ENCODE assay signal across 18 mouse cellular contexts in genomic region chr16:42294481-42294880, GRCm38 (mm10). TPM values are rescaled to one million over a fixed set of nuclear protein-coding genes. Genes with fewer than 3 reads are reported as not detected.
DNase-seq lines count a peak whose midpoint lies in the region; ATAC-seq and TF ChIP-seq lines count a peak whose summit lies in the region.
"Had no signal": no experiment of that assay in that cellular context is flagged by ENCODE, and none has a peak within 500 bp of the region (broad histone marks: within the 10 kb centered on the region; RNA-seq: fewer than 3 reads in every experiment).

No protein-coding gene starts in this region.

- H3K9me3 ChIP-seq in hindbrain, postnatal 0 days (ENCODE audit: low read length), result no peaks in the 10 kb centered on the region
- no peaks in the 10 kb centered on the region for H3K9me3 ChIP-seq in hindbrain, embryonic 12.5 days (replicated peaks)
- H3K9me3 ChIP-seq: heart, embryonic 15.5 days; lung, embryonic 15.5 days; midbrain, embryonic 15.5 days; neural tube, embryonic 12.5 days had no signal

- 51% methylated on average over 5 of the region's 5 CpGs for WGBS in hindbrain, postnatal 0 days
- 91% methylated on average over 5 of the region's 5 CpGs for WGBS in hindbrain, embryonic 12.5 days

- H3K4me2 ChIP-seq in hindbrain, postnatal 0 days (ENCODE audit: low read depth, low read length), result no peak overlapping the region
- H3K4me2 ChIP-seq in hindbrain, embryonic 12.5 days (replicated peaks), result no peak overlapping the region
- H3K4me2 ChIP-seq: heart, embryonic 15.5 days; liver, embryonic 11.5 days; lung, embryonic 15.5 days; midbrain, embryonic 15.5 days; neural tube, embryonic 12.5 days had no signal

- H3K27ac ChIP-seq in hindbrain, postnatal 0 days, result peak overlapping the region; percentile 52; the same call in 1 of the 2 replicates
- H3K27ac ChIP-seq in hindbrain, embryonic 12.5 days, result no peak overlapping the region
- H3K27ac ChIP-seq: heart, embryonic 15.5 days; lung, embryonic 15.5 days; midbrain, embryonic 15.5 days; neural tube, embryonic 12.5 days had no signal

- H3K4me3 ChIP-seq in hindbrain, postnatal 0 days (ENCODE audit: low read length), result no peak overlapping the region
- no peak overlapping the region for H3K4me3 ChIP-seq in hindbrain, embryonic 12.5 days
- H3K4me3 ChIP-seq: heart, embryonic 15.5 days; lung, embryonic 15.5 days; midbrain, embryonic 15.5 days; neural tube, embryonic 12.5 days had no signal

- TF ChIP-seq CTCF in hindbrain, postnatal 0 days (IDR thresholded peaks at IDR 0.05; ENCODE audit: low read depth), result no peak
- TF ChIP-seq CTCF in brain, embryonic 14.5 days (IDR thresholded peaks at IDR 0.05; ENCODE audit: borderline replicate concordance, extremely low read depth, insufficient read depth, insufficient read length), result no peak

- DNase-seq in hindbrain, postnatal 0 days (ENCODE audit: low spot score), result peak; percentile 65
- peak; percentile 59 for DNase-seq in Muller cell, postnatal 12 days (ENCODE audit: inconsistent ontology term)
- peak; percentile 52 for DNase-seq in brain, embryonic 14.5 days (ENCODE audit: low read depth)
- peak; percentile 68 to 81 for DNase-seq in cerebellum, postnatal 10 days
- DNase-seq in spleen, postnatal 36 days (ENCODE audit: low spot score in 2 of 2), result no peak
- DNase-seq: adrenal gland, postnatal 14 days; heart, adult 18-20 months; spleen, adult 18-20 months; thymus, postnatal 14 days had no signal

- peak; percentile 84 for ATAC-seq in hindbrain, postnatal 0 days
- ATAC-seq in hindbrain, embryonic 12.5 days (ENCODE audit: low FRiP score), result no peak
- ATAC-seq in CD4-positive, CD25-positive, alpha-beta regulatory T cell, adult 4 months, result no peak
- ATAC-seq: midbrain, embryonic 15.5 days had no signal

- no peaks in the 10 kb centered on the region; the same call in 1 of the 2 replicates for H3K4me1 ChIP-seq in hindbrain, postnatal 0 days (ENCODE audit: insufficient read depth, low read length)
- no peaks in the 10 kb centered on the region for H3K4me1 ChIP-seq in hindbrain, embryonic 12.5 days
- H3K4me1 ChIP-seq: heart, embryonic 15.5 days; lung, embryonic 15.5 days; neural tube, embryonic 12.5 days had no signal

- H3K36me3 ChIP-seq in hindbrain, postnatal 0 days (ENCODE audit: insufficient read depth, low read length), result 0 out of 2 replicates have a peak, but pooled peaks cover 6% of the 10 kb centered on the region
- peaks cover 3% of the 10 kb centered on the region; the same call in 1 of the 2 replicates for H3K36me3 ChIP-seq in hindbrain, embryonic 12.5 days
- H3K36me3 ChIP-seq: heart, embryonic 15.5 days; lung, embryonic 15.5 days; neural tube, embryonic 12.5 days had no signal

- H3K9ac ChIP-seq in hindbrain, postnatal 0 days (replicated peaks; ENCODE audit: low read length), result no peak overlapping the region
- H3K9ac ChIP-seq in hindbrain, embryonic 12.5 days, result no peak overlapping the region
- H3K9ac ChIP-seq: heart, embryonic 15.5 days; lung, embryonic 15.5 days; midbrain, embryonic 15.5 days; neural tube, embryonic 12.5 days had no signal

- no peak for TF ChIP-seq POLR2A in brain, embryonic 14.5 days (IDR thresholded peaks at IDR 0.05; ENCODE audit: borderline replicate concordance, extremely low read depth, insufficient read depth, insufficient read length, poor library complexity, severe bottlenecking)

- H3K27me3 ChIP-seq in hindbrain, postnatal 0 days (ENCODE audit: insufficient read depth, low read length), result no peaks in the 10 kb centered on the region
- no peaks in the 10 kb centered on the region for H3K27me3 ChIP-seq in hindbrain, embryonic 12.5 days
- H3K27me3 ChIP-seq: heart, embryonic 15.5 days; lung, embryonic 15.5 days; midbrain, embryonic 15.5 days; neural tube, embryonic 12.5 days had no signal

RNA-seq across cellular contexts. Expression of gene Gap43, which starts 46.0 kb away (rescaled TPM):
- total RNA-seq in hindbrain, postnatal 0 days (2014; rRNA removed), result 514 and 592 TPM in 2 replicates
- polyA plus RNA-seq in hindbrain, postnatal 0 days (2015; fragmentation: Nextera tagmentation; extraction: Ambion mirVana), result 1,749 and 1,766 TPM in 2 replicates
- polyA plus RNA-seq in hindbrain, embryonic 12.5 days (2016; fragmentation: Nextera tagmentation; extraction: Ambion mirVana), result 433 and 451 TPM in 2 replicates
- 655 and 1,129 TPM in 2 replicates for polyA plus RNA-seq in brain, embryonic 14.5 days (2012; rRNA removed)
- polyA plus RNA-seq in CD4-positive, CD25-positive, alpha-beta regulatory T cell, adult 4 months (2017; shearing (Covaris generic)), result not detected
- total RNA-seq: megakaryocyte, adult 5-6 weeks; MEL had no signal

Comparison
In these comparisons a context has a peak if more than half of its experiments do, and no peak if none do; other contexts are left out.
1. DNase-seq: peak in hindbrain, postnatal 0 days (single experiment), Muller cell, postnatal 12 days (single experiment), brain, embryonic 14.5 days (single experiment) and cerebellum, postnatal 10 days (2 of 2); none in spleen, postnatal 36 days (0 of 2).
2. RNA of gene Gap43, which starts 46.0 kb away (polyA plus RNA-seq): 1,749 to 1,766 TPM in hindbrain, postnatal 0 days, 655 to 1,129 TPM in brain, embryonic 14.5 days and 433 to 451 TPM in hindbrain, embryonic 12.5 days; not detected in CD4-positive, CD25-positive, alpha-beta regulatory T cell, adult 4 months; every median in the first group is over 100 times any median in the second.